Mouse (Mus musculus) MN1 (cell line): ENCODE measurements around the gene Dmrtc1a.
"Not testable (repeated sequence)": the region's sequence is repeated elsewhere in the genome, so short reads cannot be mapped to it uniquely, and the experiment has no call there.

Source experiments
- DNase-seq: peaks from one replicate; pipeline ENCODE4 v3.0.0-alpha.2; 2016; ENCODE audit warnings: low spot score

Dmrtc1a gene

DNA sequence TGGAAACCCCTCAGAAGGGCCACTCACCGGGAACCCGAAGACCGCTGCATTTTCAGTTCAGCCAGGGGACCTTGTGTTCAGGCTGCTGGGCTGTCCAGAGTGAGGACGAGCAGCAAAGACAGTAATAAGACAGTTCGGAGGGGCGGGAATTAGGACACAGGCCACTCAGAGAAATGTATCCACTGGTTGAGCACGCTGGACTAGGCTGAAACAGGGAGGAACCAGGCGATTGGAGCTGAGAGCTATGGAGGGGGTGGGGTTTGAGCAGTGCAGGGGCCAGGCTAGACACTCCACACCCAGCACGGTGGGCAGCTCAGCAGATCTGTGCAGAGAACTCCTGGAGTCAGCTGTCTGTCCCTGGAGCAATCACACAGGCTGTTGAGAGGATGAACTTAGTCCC, at the start of gene Dmrtc1a, which contains the start of gene 1700011M02Rik:
TSS of gene Dmrtc1a (minus strand) at position 101 of the 400 bp plus-strand sequence.
TSS of gene 1700011M02Rik (plus strand) at position 319 of the 400 bp plus-strand sequence.
- DNase-seq, result not testable (repeated sequence)

DNA sequence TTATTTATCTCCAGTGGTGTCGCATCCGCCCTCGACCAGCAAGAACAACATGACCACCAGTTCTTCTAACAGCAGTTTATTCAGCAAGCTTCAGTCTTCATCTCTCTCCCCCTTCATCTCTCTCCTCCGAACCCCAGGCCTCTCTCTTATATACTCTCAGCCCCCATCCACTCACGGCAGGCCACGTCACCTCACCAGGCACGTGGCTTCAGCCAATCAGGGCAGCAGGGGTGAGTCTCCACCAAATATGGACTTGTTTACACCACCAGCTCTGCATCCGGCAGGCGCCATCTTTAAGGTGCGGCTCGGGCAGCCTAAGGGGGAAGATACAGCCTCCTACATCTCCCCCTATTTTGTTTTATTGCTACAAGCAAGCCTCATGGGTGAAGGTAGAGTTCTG, 41.6 kb upstream of the Dmrtc1a start:
- DNase-seq, result not testable (repeated sequence)

DNA sequence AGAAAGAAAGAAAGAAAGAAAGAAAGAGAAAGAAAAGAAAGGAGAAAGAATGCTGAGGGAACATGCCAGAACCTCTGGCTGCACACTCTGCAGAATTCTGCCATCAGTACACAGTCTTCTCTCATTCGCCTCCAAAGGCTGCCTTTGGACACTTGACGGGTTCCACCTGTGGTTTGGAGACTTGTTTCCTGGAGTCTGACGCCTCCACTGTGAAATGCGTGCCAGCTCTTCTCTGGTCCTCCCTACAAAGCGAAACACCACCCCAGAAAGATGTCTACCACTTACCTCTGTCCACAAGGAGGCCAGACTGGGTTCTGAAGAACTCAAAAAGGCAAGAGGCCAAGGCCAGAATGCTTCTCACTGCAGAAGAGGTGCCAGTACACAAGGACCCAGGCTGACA, 28.3 kb upstream of the Dmrtc1a start:
- no peak for DNase-seq

DNA sequence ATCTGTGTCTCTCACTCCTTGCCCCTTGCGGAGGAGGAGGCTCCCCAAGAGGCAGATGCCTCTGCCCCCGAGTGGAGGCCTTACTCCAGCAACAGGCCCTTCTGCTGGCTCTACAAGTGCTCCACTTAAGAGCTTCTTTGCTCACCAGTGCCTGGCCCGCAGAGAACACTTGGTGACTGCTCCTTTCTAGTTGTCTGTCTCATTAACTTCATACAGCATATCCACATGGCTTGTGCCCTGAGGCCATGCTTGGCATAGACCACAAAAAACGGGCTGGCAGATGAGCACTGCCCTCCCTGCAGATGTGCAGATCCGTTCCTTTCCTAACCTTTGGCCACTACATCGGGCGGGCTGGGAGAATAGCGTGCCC, 25.9 kb upstream of the Dmrtc1a start:
- no peak for DNase-seq

DNA sequence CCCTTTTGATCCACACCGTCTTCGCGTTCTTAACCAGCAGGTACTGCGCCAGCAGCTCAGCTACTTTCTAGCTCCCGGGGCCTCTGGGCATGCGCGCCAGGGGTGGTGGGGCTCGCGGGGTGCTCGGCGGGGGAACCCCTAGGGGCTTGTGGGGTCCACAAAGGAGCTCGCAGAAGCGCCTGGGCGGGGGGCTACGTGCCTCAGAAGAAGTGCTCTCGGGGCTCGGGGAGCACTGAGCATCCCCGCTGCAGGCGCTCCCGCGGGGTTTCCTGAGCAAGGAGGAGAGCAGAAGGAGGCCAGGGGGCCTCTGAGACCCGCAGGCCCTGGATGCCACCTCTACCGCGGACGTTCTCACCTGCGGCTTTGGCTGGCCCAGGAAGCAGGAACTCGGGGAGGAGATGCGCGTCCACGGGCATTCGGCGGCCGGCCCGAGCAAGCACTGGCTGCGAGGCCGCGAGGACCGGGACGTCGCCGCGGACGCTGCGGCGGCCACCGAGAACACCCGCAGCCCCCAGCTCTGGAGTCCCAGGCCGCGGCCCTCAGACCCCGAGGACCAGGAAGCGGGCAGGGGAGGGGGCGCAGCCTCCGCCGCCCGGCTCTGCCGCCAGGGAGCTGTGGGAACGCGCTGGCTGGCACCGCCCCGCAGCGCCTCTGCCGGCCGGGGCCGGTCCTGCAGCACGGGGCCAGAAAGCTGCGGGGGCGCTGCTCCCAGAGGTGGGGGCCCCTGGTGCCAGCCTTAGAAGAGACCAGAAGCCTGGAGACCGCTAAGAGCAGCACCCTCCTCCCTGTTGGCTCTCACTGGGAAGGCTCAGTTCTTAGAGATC, 25.3 kb upstream of the Dmrtc1a start:
- DNase-seq, result no peak

DNA sequence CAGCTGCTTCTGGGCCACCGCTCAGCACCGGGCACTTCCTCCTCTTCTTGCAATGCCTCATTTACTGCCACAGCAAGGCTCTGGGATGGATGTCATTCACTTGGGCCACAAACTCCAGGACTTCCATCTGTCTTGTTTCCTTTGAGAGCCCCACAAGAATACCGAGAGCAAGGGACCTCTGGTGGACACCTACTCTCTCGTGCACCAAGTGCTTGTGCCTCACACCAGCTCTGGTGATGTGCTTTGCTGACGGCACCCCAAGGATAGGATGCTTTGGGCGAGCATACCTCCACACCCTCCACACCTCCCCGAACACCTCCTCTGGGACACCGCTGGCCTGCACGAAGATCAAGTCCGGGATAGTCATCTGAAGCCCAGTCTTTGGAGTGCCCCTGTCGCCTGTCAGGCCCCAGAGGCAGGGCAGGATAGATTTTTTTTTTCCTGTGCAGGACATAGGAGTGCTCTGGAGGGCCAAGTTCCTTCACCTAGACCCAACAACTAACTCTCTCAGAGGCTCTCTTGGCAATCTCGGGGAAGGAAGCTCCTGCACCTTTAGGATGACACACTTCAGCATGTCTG, 24.6 kb upstream of the Dmrtc1a start:
- DNase-seq, result no peak

DNA sequence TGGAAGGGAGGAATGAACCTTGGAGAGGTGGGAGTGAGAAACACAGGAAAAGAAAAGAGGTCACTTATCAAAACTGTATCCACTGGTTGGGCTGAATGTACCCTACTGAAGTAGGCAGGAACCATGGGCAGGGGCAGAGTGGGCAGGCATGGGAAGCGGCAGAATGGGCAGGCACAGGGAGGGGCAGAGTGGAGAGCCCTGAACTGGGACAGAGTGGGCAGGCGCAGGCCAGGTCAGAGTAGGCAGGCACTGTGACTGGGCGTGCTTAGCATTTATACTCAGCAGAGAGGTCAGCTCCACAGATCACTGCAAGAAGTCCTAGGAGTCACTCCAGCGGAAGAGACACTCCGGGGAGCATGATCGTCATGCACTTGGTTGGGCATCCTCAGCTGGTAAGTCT, 19.6 kb upstream of the Dmrtc1a start, which contains the start of gene 1700018G05Rik:
TSS of gene 1700018G05Rik (plus strand) at position 301 of the 400 bp plus-strand sequence.
- DNase-seq, result not testable (repeated sequence)

DNA sequence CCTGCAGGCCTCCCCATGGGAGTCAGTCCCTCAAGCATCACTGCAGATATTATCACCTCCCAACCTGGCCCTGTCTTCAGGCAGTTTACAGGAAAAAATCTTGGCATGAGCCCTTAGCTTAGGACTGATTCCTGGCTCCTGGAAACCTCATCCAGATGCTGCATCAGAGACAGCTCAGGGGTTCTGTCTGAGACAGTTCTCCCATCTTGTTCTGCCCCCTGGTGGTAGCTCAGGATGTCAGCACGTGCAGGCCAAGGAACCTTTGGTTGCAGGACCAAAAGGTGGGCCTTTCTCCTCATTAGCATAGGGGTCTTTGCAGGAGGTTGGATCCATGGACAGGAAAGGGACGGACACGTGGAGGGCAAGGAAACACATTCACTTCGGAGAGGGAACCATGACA, 18.2 kb upstream of the Dmrtc1a start:
- not testable (repeated sequence) for DNase-seq

DNA sequence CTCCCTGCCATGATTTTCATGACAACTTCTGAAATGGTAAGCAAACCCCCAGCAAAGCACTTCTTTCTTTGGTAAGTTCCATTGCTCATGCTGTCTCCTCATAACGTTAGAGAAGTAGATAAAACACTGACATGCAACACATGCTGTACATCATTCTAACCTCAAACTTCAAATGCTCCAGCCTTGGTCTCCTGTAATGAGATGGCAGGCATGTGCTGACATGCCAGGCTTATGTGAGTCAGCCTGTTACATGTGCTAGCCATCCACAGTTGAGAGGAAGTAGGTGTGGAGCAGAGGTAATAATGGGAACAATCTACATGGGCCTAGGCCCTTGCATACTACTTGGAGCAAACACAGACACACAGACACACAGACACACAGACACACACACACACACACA, 6.3 kb upstream of the Dmrtc1a start:
- DNase-seq, result not testable (repeated sequence)

DNA sequence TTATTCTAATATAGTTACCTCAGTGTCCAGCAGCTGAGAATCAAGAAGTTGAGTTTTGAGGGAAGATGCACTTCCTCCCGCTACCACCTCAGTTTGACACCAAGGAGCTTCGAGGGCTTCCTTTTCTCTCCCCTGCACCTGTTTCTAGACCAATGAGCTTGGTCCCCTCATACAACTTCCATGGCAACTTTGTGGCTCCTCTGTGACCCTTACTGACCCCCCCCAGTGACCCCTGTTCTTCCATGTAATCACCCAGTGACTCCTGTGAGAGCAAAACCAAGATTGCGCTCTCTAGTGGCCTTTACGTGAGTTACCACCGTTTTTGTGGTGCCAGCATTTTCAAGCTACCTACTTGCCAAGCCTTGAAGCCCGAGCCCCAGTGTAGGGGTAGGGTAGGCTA, 40.6 kb downstream of the Dmrtc1a start, which contains the start of gene 1700031F05Rik:
TSS of gene 1700031F05Rik (minus strand) at position 101 of the 400 bp plus-strand sequence.
- DNase-seq, result no peak

DNA sequence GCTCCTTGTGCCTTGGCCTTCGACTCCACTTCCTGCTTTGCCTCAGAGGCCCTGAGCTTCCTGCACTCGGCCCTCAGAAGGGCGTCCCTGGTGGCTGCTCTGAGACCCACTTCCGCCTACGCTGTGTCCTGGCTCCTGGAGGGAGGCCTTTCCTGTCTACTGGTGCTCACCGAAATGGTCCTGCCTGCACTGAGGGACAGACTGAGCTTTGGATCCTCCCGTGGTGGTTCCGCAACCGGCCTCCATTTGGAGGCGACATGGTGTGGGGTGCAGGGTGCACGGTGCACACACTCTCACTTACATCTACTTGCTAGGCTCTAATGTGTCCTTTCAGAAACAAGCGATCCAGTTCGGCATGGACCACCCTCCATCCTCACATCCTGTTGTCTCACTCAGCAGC, 54.0 kb downstream of the Dmrtc1a start, which contains the start of gene Dmrtc1c2:
TSS of gene Dmrtc1c2 (minus strand) at position 101 of the 400 bp plus-strand sequence.
- not testable (repeated sequence) for DNase-seq
